Mouse (Mus musculus): ENCODE measurements around the gene Edrf1.

Edrf1 gene

GRCm38 (mm10) chr7:133637361-133638305 is at the start of gene Edrf1:
TSS of gene Edrf1 (plus strand) at chr7:133637543.
- peak; percentile 98 to 99 for DNase-seq (ENCODE audit: low spot score in 2 of 2)

- no peak for DNase-seq (ENCODE audit: low spot score in 2 of 2)
Observed at GRCm38 (mm10) chr7:133591750-133592149, 45.6 kb upstream of the Edrf1 start.

GRCm38 (mm10) chr7:133600558-133600957 is 36.8 kb upstream of the Edrf1 start:
- DNase-seq (ENCODE audit: low spot score in 2 of 2): no peak

- DNase-seq (ENCODE audit: low spot score in 2 of 2): no peak
Observed at GRCm38 (mm10) chr7:133602058-133602457, 35.3 kb upstream of the Edrf1 start, which contains the start of gene Tex36. TSS of gene Tex36 (minus strand) at chr7:133602158.

- no peak for DNase-seq (ENCODE audit: low spot score in 2 of 2)
Observed at GRCm38 (mm10) chr7:133603156-133603555, 34.2 kb upstream of the Edrf1 start.

- no peak for DNase-seq (ENCODE audit: low spot score in 2 of 2)
Observed at GRCm38 (mm10) chr7:133604427-133605081, 32.8 kb upstream of the Edrf1 start.

- no peak for DNase-seq (ENCODE audit: low spot score in 2 of 2)
Observed at GRCm38 (mm10) chr7:133607331-133607730, 30.0 kb upstream of the Edrf1 start.

GRCm38 (mm10) chr7:133607883-133608575 is 29.3 kb upstream of the Edrf1 start:
- no peak for DNase-seq (ENCODE audit: low spot score in 2 of 2)

- DNase-seq (ENCODE audit: low spot score in 2 of 2): no peak
Observed at GRCm38 (mm10) chr7:133608631-133609340, 28.6 kb upstream of the Edrf1 start.

GRCm38 (mm10) chr7:133609585-133609984 is 27.8 kb upstream of the Edrf1 start:
- DNase-seq (ENCODE audit: low spot score in 2 of 2): no peak

GRCm38 (mm10) chr7:133612981-133613380 is 24.4 kb upstream of the Edrf1 start:
- no peak for DNase-seq (ENCODE audit: low spot score in 2 of 2)

GRCm38 (mm10) chr7:133620721-133621120 is 16.6 kb upstream of the Edrf1 start:
- DNase-seq (ENCODE audit: low spot score in 2 of 2): no peak

- DNase-seq (ENCODE audit: low spot score in 2 of 2): no peak
Observed at GRCm38 (mm10) chr7:133623226-133623625, 14.1 kb upstream of the Edrf1 start.

GRCm38 (mm10) chr7:133627184-133627936 is 10.0 kb upstream of the Edrf1 start:
- DNase-seq (ENCODE audit: low spot score in 2 of 2): no peak

- no peak for DNase-seq (ENCODE audit: low spot score in 2 of 2)
Observed at GRCm38 (mm10) chr7:133630821-133631220, 6.5 kb upstream of the Edrf1 start.

GRCm38 (mm10) chr7:133632476-133632875 is 4.9 kb upstream of the Edrf1 start:
- peak; percentile 4 to 37 for DNase-seq (ENCODE audit: low spot score in 2 of 2)

GRCm38 (mm10) chr7:133634932-133635650 is 2.3 kb upstream of the Edrf1 start:
- no peak for DNase-seq (ENCODE audit: low spot score in 2 of 2)

- peak; percentile 75 to 80 for DNase-seq (ENCODE audit: low spot score in 2 of 2)
Observed at GRCm38 (mm10) chr7:133636738-133637352, 498 bp upstream of the Edrf1 start.

GRCm38 (mm10) chr7:133638306-133638705 is 963 bp downstream of the Edrf1 start:
- peak; percentile 2 to 14 for DNase-seq (ENCODE audit: low spot score in 2 of 2)

GRCm38 (mm10) chr7:133638821-133639220 is 1.5 kb downstream of the Edrf1 start:
- DNase-seq (ENCODE audit: low spot score in 2 of 2): no peak
